Mouse (Mus musculus): ENCODE measurements at regions not wholly inside any gene's neighbourhood (a gene's known extent, or its start where the extent isn't known, plus 50 kb on each side); places are given as distances from the start of the nearest gene placed in this dataset.

DNA sequence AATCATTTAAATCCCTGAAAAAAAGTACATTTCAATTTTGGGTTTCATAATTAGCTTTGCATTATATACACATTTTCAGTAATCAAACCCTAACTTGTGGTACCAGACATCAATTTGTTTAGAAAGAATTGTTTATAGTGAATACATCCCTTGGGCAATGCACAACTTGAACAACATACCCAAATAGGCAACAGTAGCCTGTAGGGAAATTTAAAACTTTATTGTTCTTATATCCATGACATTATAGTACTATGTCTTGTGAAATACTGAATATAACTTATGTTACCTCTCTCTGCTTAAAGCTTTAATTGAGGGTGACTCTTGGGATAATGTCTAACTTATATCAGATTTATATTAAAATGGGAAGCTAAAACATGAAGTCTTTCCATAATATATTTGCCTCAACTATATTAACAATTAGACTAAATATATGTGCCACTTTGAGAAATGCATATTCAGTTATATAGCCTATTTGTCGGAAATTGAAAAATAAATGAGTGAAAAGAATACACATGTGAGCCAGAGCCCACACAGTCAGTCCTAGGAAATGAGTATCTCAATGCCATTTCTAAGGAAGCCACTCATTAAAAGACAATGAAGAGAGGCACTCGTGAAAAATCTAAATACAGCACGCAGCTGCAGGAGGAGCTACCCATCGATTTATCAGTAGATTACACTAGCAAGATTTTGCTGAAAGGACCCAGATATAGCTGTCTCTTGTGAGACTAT is 458.1 kb upstream of the Slitrk6 start:
- no peaks in the 10 kb centered on the region for H3K27me3 ChIP-seq (ENCODE audit: control insufficient read depth, insufficient read depth, low read length)
- H3K4me3 ChIP-seq (replicated peaks; ENCODE audit: low read length) = no peak overlapping the region
- no peak overlapping the region for H3K9ac ChIP-seq
- WGBS = 86% methylated on average over 4 of the region's 4 CpGs
- H3K36me3 ChIP-seq (replicated peaks; ENCODE audit: control insufficient read depth, insufficient read depth) = no peaks in the 10 kb centered on the region
- DNase-seq (ENCODE audit: low spot score) (no peak), ATAC-seq (ENCODE audit: low FRiP score) (no peak)
- H3K4me2 ChIP-seq (replicated peaks) = no peak overlapping the region
- H3K9me3 ChIP-seq (ENCODE audit: control insufficient read depth, low read length) = no peaks in the 10 kb centered on the region
- no peaks in the 10 kb centered on the region for H3K4me1 ChIP-seq (replicated peaks; ENCODE audit: control insufficient read depth, insufficient read depth, low read length)
- H3K27ac ChIP-seq = no peak overlapping the region

DNA sequence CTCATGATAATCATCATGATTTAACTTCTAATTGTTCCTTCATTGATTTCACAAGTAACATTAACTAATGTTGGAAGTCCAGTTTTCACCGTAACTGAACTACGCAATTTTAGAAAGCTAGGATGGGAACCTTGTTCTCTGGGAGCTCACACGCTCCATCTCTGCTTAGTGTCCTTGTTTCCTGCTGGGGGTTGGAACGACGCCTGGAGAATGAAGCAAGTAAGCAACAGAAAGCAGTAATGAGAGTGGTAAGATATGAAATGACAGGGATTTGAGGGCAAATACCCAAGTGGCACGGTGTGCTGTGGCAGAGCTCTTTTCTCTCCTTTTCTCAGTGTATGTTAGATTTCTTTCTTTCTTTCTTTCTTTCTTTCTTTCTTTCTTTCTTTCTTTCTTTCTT is 448.0 kb upstream of the Slitrk5 start:
- no peaks in the 10 kb centered on the region for H3K4me1 ChIP-seq (replicated peaks; ENCODE audit: control insufficient read depth, insufficient read depth, low read length)
- H3K9me3 ChIP-seq (ENCODE audit: control insufficient read depth, low read length) = no peaks in the 10 kb centered on the region
- no peak overlapping the region for H3K4me2 ChIP-seq (replicated peaks)
- no peak overlapping the region for H3K4me3 ChIP-seq (replicated peaks; ENCODE audit: low read length)
- H3K9ac ChIP-seq = no peak overlapping the region
- no peak for ATAC-seq (ENCODE audit: low FRiP score)
- DNase-seq (ENCODE audit: low spot score) = peak; percentile 32
- WGBS = 70% methylated on average over 6 of the region's 6 CpGs
- no peaks in the 10 kb centered on the region for H3K27me3 ChIP-seq (ENCODE audit: control insufficient read depth, insufficient read depth, low read length)
- no peaks in the 10 kb centered on the region for H3K36me3 ChIP-seq (replicated peaks; ENCODE audit: control insufficient read depth, insufficient read depth)
- H3K27ac ChIP-seq = no peak overlapping the region

DNA sequence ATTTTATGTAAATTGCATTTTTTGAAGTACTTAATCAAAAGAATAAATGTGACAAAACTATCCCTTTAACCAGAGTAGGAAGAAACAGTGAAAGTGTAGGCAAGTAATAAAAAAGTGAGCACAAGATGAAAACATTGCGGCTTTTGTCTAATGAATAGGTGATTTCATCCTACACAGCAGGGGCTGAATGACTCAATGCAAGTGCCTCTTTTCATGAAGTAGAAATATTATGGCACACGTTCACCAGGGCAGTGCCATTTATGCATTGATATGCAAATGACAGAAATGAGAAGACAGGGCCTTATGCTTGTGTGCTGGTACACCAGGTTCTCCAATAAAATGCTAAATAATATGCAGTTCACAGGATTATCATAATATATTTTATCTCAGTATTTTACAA is 435.8 kb upstream of the Slitrk5 start:
- no peaks in the 10 kb centered on the region for H3K27me3 ChIP-seq (ENCODE audit: control insufficient read depth, insufficient read depth, low read length)
- no peaks in the 10 kb centered on the region for H3K4me1 ChIP-seq (replicated peaks; ENCODE audit: control insufficient read depth, insufficient read depth, low read length)
- H3K9me3 ChIP-seq (ENCODE audit: control insufficient read depth, low read length) = 0 out of 2 replicates have a peak, but pooled peaks cover 4% of the 10 kb centered on the region
- WGBS = 44% methylated on average over 2 of the region's 2 CpGs
- no peak for ATAC-seq (ENCODE audit: low FRiP score)
- no peak overlapping the region for H3K4me2 ChIP-seq (replicated peaks)
- no peaks in the 10 kb centered on the region for H3K36me3 ChIP-seq (replicated peaks; ENCODE audit: control insufficient read depth, insufficient read depth)
- DNase-seq (ENCODE audit: low spot score) = no peak
- no peak overlapping the region for H3K27ac ChIP-seq
- no peak overlapping the region for H3K4me3 ChIP-seq (replicated peaks; ENCODE audit: low read length)
- no peak overlapping the region for H3K9ac ChIP-seq

DNA sequence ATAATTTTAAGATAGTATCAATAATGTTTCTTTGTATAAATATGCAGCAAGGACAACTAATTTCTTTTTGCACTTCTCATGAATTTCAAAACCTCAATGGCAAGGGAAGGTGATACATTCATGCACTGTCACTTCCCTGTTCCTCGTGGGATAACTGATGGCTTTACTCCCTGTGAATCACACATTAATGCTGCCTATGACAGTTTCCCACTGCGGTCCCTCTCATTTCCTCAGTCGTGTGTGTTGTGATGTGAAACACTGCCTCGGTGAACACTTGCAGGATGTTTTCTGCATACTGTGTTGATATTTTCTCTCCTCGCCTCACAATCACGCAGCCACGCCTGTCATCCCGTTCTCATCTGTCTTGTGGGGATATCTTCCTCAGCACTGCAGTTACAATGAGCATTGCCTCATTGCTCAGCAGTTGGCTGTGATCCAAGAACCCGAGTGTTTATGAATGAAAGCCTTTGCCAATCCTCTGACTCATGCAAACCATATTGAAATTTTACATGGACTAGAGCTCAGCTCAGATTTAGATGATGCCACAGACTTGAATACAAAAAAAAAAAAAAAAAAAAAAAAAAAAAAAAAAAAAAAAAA is 425.4 kb upstream of the Slitrk5 start:
- H3K4me1 ChIP-seq (replicated peaks; ENCODE audit: control insufficient read depth, insufficient read depth, low read length) = no peaks in the 10 kb centered on the region
- no peaks in the 10 kb centered on the region for H3K27me3 ChIP-seq (ENCODE audit: control insufficient read depth, insufficient read depth, low read length)
- no peaks in the 10 kb centered on the region for H3K9me3 ChIP-seq (ENCODE audit: control insufficient read depth, low read length)
- 25% methylated on average over 9 of the region's 9 CpGs for WGBS
- H3K36me3 ChIP-seq (replicated peaks; ENCODE audit: control insufficient read depth, insufficient read depth) = no peaks in the 10 kb centered on the region
- peak overlapping the region; percentile 48 for H3K4me2 ChIP-seq (replicated peaks)
- peak overlapping the region; percentile 59; the same call in 1 of the 2 replicates for H3K27ac ChIP-seq
- peak overlapping the region; percentile 40; the same call in 1 of the 2 replicates for H3K9ac ChIP-seq
- DNase-seq (ENCODE audit: low spot score) (peak; percentile 83), ATAC-seq (ENCODE audit: low FRiP score) (peak; percentile 93)
- peak overlapping the region; percentile 14 for H3K4me3 ChIP-seq (replicated peaks; ENCODE audit: low read length)

DNA sequence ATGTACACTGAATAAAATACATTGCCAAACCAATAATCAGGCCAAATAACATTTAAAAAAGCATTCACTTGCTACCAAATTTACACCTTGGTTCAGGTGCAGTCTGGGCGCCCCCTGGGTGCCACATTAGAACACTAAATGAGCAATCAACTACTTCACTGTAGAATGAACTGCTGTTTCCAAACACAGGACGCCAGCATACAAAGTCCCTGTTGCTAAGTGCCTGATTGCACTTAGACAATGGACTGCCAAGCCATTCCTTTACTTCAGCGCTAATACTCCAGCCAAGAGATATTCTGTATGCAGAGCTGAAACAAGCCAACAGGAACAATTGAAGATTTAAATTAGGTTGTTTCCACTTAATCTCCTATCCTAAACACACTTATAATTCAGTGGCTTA is 421.7 kb upstream of the Slitrk5 start:
- Histone ChIP-seq H3K27me3 (ENCODE audit: control insufficient read depth, insufficient read depth, low read length) (no peaks in the 10 kb centered on the region), H3K4me2 (replicated peaks) (no peak overlapping the region), H3K27ac (no peak overlapping the region), H3K4me3 (replicated peaks; ENCODE audit: low read length) (no peak overlapping the region), H3K4me1 (replicated peaks; ENCODE audit: control insufficient read depth, insufficient read depth, low read length) (no peaks in the 10 kb centered on the region), H3K9me3 (ENCODE audit: control insufficient read depth, low read length) (no peaks in the 10 kb centered on the region), H3K9ac (no peak overlapping the region), H3K36me3 (replicated peaks; ENCODE audit: control insufficient read depth, insufficient read depth) (no peaks in the 10 kb centered on the region)
- ATAC-seq (ENCODE audit: low FRiP score) (peak; percentile 49; the same call in 1 of the 2 replicates), DNase-seq (ENCODE audit: low spot score) (peak; percentile 33)
- 26% methylated on average over 3 of the region's 3 CpGs for WGBS

DNA sequence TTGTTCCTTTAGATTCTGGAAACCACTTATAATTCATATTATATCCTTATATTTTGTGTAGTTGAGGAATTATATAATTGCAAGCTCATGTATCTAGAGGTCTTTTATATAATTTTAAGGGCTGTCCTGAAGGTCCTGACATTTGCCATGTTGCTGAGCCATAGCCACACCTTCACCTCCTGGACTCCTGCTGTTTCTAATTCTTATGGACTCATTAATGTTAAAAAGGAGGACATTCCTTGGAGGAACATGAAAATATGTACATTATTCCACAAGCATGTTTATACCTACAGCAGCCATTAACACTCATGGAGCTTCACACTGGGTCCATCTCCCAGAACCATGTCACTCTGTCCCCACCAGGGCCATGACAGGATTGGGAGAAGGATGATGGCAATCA is 413.2 kb upstream of the Slitrk5 start:
- no peak for ATAC-seq (ENCODE audit: low FRiP score)
- Histone ChIP-seq H3K4me2 (replicated peaks) (no peak overlapping the region), H3K36me3 (replicated peaks; ENCODE audit: control insufficient read depth, insufficient read depth) (no peaks in the 10 kb centered on the region), H3K9ac (no peak overlapping the region), H3K4me1 (replicated peaks; ENCODE audit: control insufficient read depth, insufficient read depth, low read length) (no peaks in the 10 kb centered on the region), H3K9me3 (ENCODE audit: control insufficient read depth, low read length) (peaks cover 5% of the 10 kb centered on the region; the same call in 1 of the 2 replicates), H3K27ac (no peak overlapping the region), H3K27me3 (ENCODE audit: control insufficient read depth, insufficient read depth, low read length) (no peaks in the 10 kb centered on the region), H3K4me3 (replicated peaks; ENCODE audit: low read length) (no peak overlapping the region)
- no peak for DNase-seq (ENCODE audit: low spot score)

DNA sequence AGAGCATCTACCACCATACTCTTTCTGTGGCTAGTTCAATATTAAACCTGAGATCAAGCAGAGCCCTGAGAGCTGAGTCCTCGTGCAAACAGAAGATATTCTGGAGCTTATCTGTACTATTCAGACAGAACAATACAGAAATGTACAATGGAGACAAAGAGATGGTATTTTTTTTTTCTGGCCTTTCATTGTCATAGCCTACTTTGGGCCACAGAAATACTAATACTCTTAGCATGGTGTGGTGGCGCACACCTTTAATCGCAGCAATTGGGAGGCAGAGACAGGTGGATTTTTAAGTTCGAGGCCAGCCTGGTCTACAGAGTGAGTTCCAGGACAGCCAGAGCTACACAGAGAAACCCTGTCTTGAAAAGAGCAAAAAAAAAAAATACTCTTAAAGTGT is 404.7 kb upstream of the Slitrk5 start:
- no peak overlapping the region for H3K4me2 ChIP-seq (replicated peaks)
- ATAC-seq (ENCODE audit: low FRiP score) = no peak
- no peak overlapping the region for H3K4me3 ChIP-seq (replicated peaks; ENCODE audit: low read length)
- DNase-seq (ENCODE audit: low spot score) = no peak
- no peaks in the 10 kb centered on the region for H3K36me3 ChIP-seq (replicated peaks; ENCODE audit: control insufficient read depth, insufficient read depth)
- no peak overlapping the region for H3K9ac ChIP-seq
- no peaks in the 10 kb centered on the region for H3K27me3 ChIP-seq (ENCODE audit: control insufficient read depth, insufficient read depth, low read length)
- no peaks in the 10 kb centered on the region for H3K9me3 ChIP-seq (ENCODE audit: control insufficient read depth, low read length)
- no peaks in the 10 kb centered on the region for H3K4me1 ChIP-seq (replicated peaks; ENCODE audit: control insufficient read depth, insufficient read depth, low read length)
- no peak overlapping the region for H3K27ac ChIP-seq
- 85% methylated on average over 4 of the region's 4 CpGs for WGBS

DNA sequence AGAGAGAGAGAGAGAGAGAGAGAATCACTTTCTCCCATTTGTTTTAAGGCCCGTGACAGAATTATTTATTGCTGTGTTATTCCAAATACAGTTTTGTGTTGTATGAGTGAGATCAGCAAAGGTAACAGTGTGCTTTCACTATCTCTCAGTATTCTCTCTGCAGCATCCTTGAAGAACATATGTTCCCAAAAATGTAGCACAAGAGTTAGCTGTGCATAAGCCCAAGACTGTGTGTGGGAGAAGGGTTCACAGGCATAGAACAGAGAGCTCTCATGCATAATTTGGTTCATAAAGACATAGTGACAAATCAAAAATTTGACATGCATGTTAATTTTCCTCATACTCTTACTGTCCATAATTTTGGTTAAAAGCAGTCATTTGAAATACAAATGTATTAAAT is 393.5 kb upstream of the Slitrk5 start:
- no peak overlapping the region for H3K27ac ChIP-seq
- H3K9me3 ChIP-seq (ENCODE audit: control insufficient read depth, low read length) = no peaks in the 10 kb centered on the region
- H3K27me3 ChIP-seq (ENCODE audit: control insufficient read depth, insufficient read depth, low read length) = no peaks in the 10 kb centered on the region
- H3K4me2 ChIP-seq (replicated peaks) = no peak overlapping the region
- H3K4me3 ChIP-seq (replicated peaks; ENCODE audit: low read length) = no peak overlapping the region
- no peak overlapping the region for H3K9ac ChIP-seq
- DNase-seq (ENCODE audit: low spot score) (no peak), ATAC-seq (ENCODE audit: low FRiP score) (no peak)
- no peaks in the 10 kb centered on the region for H3K4me1 ChIP-seq (replicated peaks; ENCODE audit: control insufficient read depth, insufficient read depth, low read length)
- 88% methylated on average over 1 of the region's 1 CpGs for WGBS
- no peaks in the 10 kb centered on the region for H3K36me3 ChIP-seq (replicated peaks; ENCODE audit: control insufficient read depth, insufficient read depth)

DNA sequence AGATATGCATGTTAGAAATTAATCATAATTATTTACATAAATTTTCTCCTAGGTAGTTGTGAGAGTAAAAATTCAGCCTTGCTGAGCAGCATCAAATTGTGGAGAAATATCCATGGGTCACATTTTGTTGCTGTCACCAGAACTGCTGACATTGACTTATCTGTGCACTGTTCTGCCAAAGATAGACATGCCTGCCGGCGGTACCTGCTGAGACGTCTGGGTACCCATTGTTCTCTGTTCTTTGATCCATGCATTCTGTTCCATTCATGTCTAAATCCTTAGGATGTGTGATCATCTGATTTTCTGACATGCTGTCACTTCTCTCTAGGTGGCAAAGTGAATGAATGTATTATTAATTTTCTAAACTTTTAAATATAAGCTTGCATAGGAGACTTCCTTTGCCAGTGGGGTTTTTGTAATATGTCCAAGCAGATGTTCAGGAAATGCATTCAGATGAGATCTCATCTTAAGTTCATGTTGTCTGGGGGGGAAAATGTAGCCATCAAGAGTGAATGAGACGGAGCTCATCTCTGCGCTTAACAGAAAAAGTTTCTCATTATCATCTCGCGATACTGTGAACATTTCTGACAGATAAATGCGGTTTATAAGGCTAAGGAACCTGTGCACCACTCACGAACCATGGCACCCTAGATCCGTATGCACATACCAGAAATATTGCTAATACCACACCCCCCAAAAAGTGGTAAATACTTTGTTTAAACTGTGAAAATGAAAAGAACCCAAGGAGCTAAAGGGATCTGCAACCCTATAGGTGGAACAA is 391.0 kb upstream of the Slitrk5 start:
- H3K4me1 ChIP-seq (replicated peaks; ENCODE audit: control insufficient read depth, insufficient read depth, low read length) = no peaks in the 10 kb centered on the region
- H3K4me2 ChIP-seq (replicated peaks) = no peak overlapping the region
- no peaks in the 10 kb centered on the region for H3K36me3 ChIP-seq (replicated peaks; ENCODE audit: control insufficient read depth, insufficient read depth)
- WGBS = 63% methylated on average over 10 of the region's 10 CpGs
- H3K9me3 ChIP-seq (ENCODE audit: control insufficient read depth, low read length) = no peaks in the 10 kb centered on the region
- H3K4me3 ChIP-seq (replicated peaks; ENCODE audit: low read length) = no peak overlapping the region
- H3K27me3 ChIP-seq (ENCODE audit: control insufficient read depth, insufficient read depth, low read length) = no peaks in the 10 kb centered on the region
- DNase-seq (ENCODE audit: low spot score) (peak; percentile 49), ATAC-seq (ENCODE audit: low FRiP score) (peak; percentile 65)
- H3K27ac ChIP-seq = no peak overlapping the region
- H3K9ac ChIP-seq = no peak overlapping the region

Measured in hindbrain, embryonic 14.5 days (tissue).